Comparison of ENCODE assay signal across 28 mouse cellular contexts in the genomic region with DNA sequence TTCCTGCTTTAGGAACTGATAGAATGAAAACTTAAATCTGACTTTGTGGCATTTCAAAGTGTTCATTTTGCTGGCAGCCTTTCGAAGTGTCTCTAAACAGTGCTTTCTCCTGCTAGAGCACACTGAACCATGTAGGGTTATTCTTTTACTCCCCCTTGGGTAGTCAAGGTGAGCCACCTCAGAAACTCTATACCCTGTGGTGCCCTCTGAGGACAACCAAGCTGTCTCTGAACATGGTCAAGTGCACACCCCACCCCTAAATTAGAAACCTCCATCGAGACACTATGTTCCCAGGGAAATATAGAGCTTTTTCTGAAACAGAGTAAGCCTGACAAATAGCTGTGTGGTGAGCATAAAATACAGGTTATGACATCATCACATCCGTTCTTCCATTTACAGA.
"Had no signal": no experiment of that assay in that cellular context is flagged by ENCODE, and none has a peak within 500 bp of the region (broad histone marks: within the 10 kb centered on the region; RNA-seq: fewer than 3 reads in every experiment).

No protein-coding gene starts in this region.

- H3K9ac ChIP-seq: embryonic facial prominence, embryonic 12.5 days; embryonic facial prominence, embryonic 13.5 days; forebrain, embryonic 12.5 days; forebrain, embryonic 13.5 days; forebrain, embryonic 15.5 days; forebrain, postnatal 0 days had no signal

- H3K4me1 ChIP-seq: embryonic facial prominence, embryonic 12.5 days; embryonic facial prominence, embryonic 13.5 days; forebrain, embryonic 10.5 days; forebrain, embryonic 13.5 days had no signal

- H3K4me2 ChIP-seq: embryonic facial prominence, embryonic 12.5 days; embryonic facial prominence, embryonic 13.5 days; forebrain, embryonic 12.5 days; forebrain, embryonic 13.5 days; forebrain, embryonic 15.5 days had no signal

- H3K9me3 ChIP-seq: embryonic facial prominence, embryonic 12.5 days; embryonic facial prominence, embryonic 13.5 days; forebrain, embryonic 10.5 days; forebrain, embryonic 12.5 days; forebrain, embryonic 13.5 days; forebrain, embryonic 15.5 days had no signal

- H3K27ac ChIP-seq: embryonic facial prominence, embryonic 12.5 days; embryonic facial prominence, embryonic 13.5 days; forebrain, embryonic 10.5 days; forebrain, embryonic 12.5 days; forebrain, embryonic 13.5 days; forebrain, embryonic 15.5 days; gastrocnemius, adult 2 months; heart, adult 2 months had no signal

- H3K27me3 ChIP-seq: embryonic facial prominence, embryonic 12.5 days; embryonic facial prominence, embryonic 13.5 days; forebrain, embryonic 12.5 days; forebrain, embryonic 13.5 days; forebrain, embryonic 15.5 days had no signal

- H3K4me3 ChIP-seq: embryonic facial prominence, embryonic 12.5 days; embryonic facial prominence, embryonic 13.5 days; erythroblast, embryonic 14.5 days; forebrain, embryonic 10.5 days; forebrain, embryonic 12.5 days; forebrain, embryonic 13.5 days; forebrain, embryonic 15.5 days; gastrocnemius, adult 2 months; heart, adult 2 months had no signal

- H3K36me3 ChIP-seq: embryonic facial prominence, embryonic 12.5 days; embryonic facial prominence, embryonic 13.5 days; forebrain, embryonic 10.5 days; forebrain, embryonic 12.5 days; forebrain, embryonic 15.5 days had no signal

- ATAC-seq: forebrain, embryonic 13.5 days; forebrain, embryonic 14.5 days; forebrain, embryonic 15.5 days; forebrain, embryonic 16.5 days; forebrain, postnatal 0 days had no signal

- DNase-seq: cerebellum, adult 18-20 months; cerebellum, adult 2 months; cerebellum, adult 8-10 months; cerebellum, adult 9-10 months; cerebellum, adult 9-11 months; cerebellum, postnatal 10 days; cerebellum, postnatal 14 days; cerebellum, postnatal 25 days; cerebellum, postnatal 36 days; embryo, embryonic 11 days; forebrain, postnatal 0 days; gastrocnemius, adult 2 months; gastrocnemius, postnatal 10 days; gastrocnemius, postnatal 14 days; gastrocnemius, postnatal 25 days; gastrocnemius, postnatal 36 days; heart, adult 11 months; heart, adult 18-20 months; heart, adult 2 months had no signal
